Mouse (Mus musculus) cerebellum, adult (tissue): ENCODE results near the gene Gm10750.
"Not testable (repeated sequence)": the region's sequence is repeated elsewhere in the genome, so short reads cannot be mapped to it uniquely, and the experiment has no call there.

Source experiments
- ATAC-seq: cut with Nextera tagmentation; 2 replicates; pipeline ENCODE4 v1.9.2; 2017; ENCODE audit warnings: mild to moderate bottlenecking, moderate library complexity, mixed read lengths; ENCODE audit not compliant: insufficient number of reproducible peaks, low FRiP score, low TSS enrichment

Gm10750 gene

DNA sequence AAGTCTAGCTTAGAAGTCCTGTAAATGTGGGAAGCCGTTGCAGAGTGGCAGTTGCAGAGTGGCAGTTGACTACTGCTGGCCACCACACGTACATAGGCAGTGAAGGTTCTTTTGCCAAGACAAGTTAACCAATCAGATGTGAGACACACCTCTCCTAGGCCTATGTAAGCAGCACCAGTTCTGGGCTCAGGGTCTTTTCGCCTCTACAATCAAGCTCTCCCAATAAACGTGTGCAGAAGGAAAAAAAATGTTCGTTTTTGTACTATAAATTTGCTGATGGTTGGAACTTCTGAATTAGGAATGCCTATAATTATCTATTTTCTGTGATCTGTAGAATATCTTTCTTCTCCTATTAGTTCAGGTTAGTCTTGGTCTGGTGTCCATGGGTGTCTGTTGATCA is at the start of gene Gm10750:
TSS of gene Gm10750 (minus strand) at position 101 of the 400 bp plus-strand sequence.
- ATAC-seq, result not testable (repeated sequence)

DNA sequence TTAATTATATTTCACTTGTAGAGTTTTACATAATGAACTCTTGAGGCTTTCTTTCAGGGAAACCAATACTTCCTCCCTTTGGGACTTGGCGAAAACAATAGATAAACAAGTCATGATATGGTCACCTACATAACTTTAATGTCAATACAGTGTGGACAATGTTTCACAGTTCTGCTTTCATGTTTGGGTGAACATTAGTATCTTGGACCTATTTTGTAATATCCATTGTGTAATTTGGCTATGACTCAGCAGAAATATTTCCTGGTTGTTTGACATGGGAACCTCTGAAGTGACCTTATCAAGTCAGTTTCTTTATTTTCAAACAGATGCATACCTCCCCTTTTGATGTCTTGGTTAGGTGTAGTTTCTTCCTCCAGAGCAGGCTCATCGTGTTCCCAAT is 12.2 kb downstream of the Gm10750 start:
- no peak for ATAC-seq

DNA sequence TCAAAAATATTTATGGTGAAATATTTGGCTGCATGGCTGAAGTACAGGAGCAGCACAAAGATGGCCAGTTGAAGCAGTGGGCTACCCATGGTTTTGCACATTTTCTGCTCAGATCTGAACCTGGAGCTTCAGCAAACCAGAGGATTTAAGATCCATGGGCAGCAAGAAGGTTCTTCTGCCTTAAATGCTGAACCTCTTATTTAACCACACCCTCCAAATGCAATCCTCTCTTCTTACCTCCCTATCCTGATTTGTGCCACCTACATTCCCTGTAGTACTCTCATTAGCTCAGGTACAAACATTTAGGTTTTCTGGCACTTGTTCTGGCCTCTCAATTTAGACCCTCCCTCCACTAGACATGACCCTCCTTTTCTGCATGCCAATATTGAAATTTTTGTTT is 13.9 kb downstream of the Gm10750 start, which contains the start of gene Gm1330:
TSS of gene Gm1330 (minus strand) at position 101 of the 400 bp plus-strand sequence.
- no peak for ATAC-seq

DNA sequence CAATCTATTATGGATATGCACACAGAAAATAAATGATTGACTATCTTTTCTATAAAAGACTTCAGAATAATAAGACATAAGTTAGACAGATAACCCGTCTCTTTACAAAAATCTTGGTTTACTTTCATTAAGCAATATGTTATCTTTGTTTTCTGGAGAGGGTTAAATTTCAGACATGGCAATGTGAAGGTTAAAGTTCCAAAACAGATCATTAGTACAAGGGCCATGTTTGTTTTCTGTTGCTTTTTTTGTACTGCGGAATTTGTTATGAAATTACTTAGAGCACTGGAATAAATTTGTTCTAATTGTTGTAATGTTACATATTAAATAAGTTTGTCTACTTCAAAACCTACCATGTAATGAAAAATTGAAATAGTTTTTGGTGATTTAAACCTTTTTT is 21.9 kb downstream of the Gm10750 start:
- no peak for ATAC-seq
